Mouse (Mus musculus): ENCODE measurements around the gene 3110082I17Rik. TPM values are rescaled to one million over a fixed set of nuclear protein-coding genes. Genes with fewer than 3 reads are reported as not detected.

Gene 3110082I17Rik
- polyA plus RNA-seq, 1 experiment from 2014 or later: 34.1 TPM

GRCm38 (mm10) chr5:139490131-139490530 is 29.8 kb upstream of the 3110082I17Rik start:
- H3K36me3 ChIP-seq (ENCODE audit: control insufficient read depth, insufficient read depth, low read length): no peaks in the 10 kb centered on the region
- no peak overlapping the region for H3K4me3 ChIP-seq (ENCODE audit: low read depth, low read length)
- ATAC-seq (ENCODE audit: low FRiP score): no peak
- H3K9ac ChIP-seq (ENCODE audit: low read length): no peak overlapping the region
- H3K4me2 ChIP-seq: no peak overlapping the region
- H3K27ac ChIP-seq (ENCODE audit: low read depth, low read length): no peak overlapping the region
- peaks cover 2% of the 10 kb centered on the region; the same call in 1 of the 2 replicates for H3K9me3 ChIP-seq (ENCODE audit: control insufficient read depth, low read length)
- no peak for DNase-seq (ENCODE audit: low spot score, missing footprints)
- no peaks in the 10 kb centered on the region for H3K4me1 ChIP-seq (ENCODE audit: control insufficient read depth, insufficient read depth, low read length)
- 80% methylated on average over 11 of the region's 11 CpGs for WGBS
- no peaks in the 10 kb centered on the region for H3K27me3 ChIP-seq (ENCODE audit: control insufficient read depth, insufficient read depth, low read length)

GRCm38 (mm10) chr5:139484185-139484814 is 24.0 kb upstream of the 3110082I17Rik start, which contains the start of gene Zfand2a:
Gene Zfand2a, minus strand, starts transcription at chr5:139484549.
- Histone ChIP-seq H3K36me3 (ENCODE audit: control insufficient read depth, insufficient read depth, low read length) (peaks cover 3% of the 10 kb centered on the region; the same call in 1 of the 2 replicates), H3K4me1 (ENCODE audit: control insufficient read depth, insufficient read depth, low read length) (peaks cover 8% of the 10 kb centered on the region), H3K4me2 (peak within 1 kb of the TSS; percentile 94), H3K9ac (ENCODE audit: low read length) (peak within 1 kb of the TSS; percentile 76), H3K27me3 (ENCODE audit: control insufficient read depth, insufficient read depth, low read length) (no peaks in the 10 kb centered on the region), H3K9me3 (ENCODE audit: control insufficient read depth, low read length) (peaks cover 2% of the 10 kb centered on the region; the same call in 1 of the 2 replicates), H3K27ac (ENCODE audit: low read depth, low read length) (peak within 1 kb of the TSS; percentile 63; the same call in 1 of the 2 replicates), H3K4me3 (ENCODE audit: low read depth, low read length) (peak within 1 kb of the TSS; percentile 92)
- DNase-seq (ENCODE audit: low spot score, missing footprints): peak; percentile 100
- WGBS: under 1% methylated on average over 42 of the region's 42 CpGs
- ATAC-seq (ENCODE audit: low FRiP score): peak; percentile 98

- no peaks in the 10 kb centered on the region for H3K27me3 ChIP-seq (ENCODE audit: control insufficient read depth, insufficient read depth, low read length)
- H3K36me3 ChIP-seq (ENCODE audit: control insufficient read depth, insufficient read depth, low read length): peaks cover 7% of the 10 kb centered on the region
- H3K27ac ChIP-seq (ENCODE audit: low read depth, low read length): no peak overlapping the region
- peaks cover 2% of the 10 kb centered on the region; the same call in 1 of the 2 replicates for H3K9me3 ChIP-seq (ENCODE audit: control insufficient read depth, low read length)
- H3K4me1 ChIP-seq (ENCODE audit: control insufficient read depth, insufficient read depth, low read length): peaks cover 8% of the 10 kb centered on the region
- DNase-seq (ENCODE audit: low spot score, missing footprints): no peak
- 66% methylated on average over 14 of the region's 14 CpGs for WGBS
- H3K4me3 ChIP-seq (ENCODE audit: low read depth, low read length): peak overlapping the region; percentile 92
- no peak for ATAC-seq (ENCODE audit: low FRiP score)
- H3K9ac ChIP-seq (ENCODE audit: low read length): peak overlapping the region; percentile 76; the same call in 1 of the 2 replicates
- H3K4me2 ChIP-seq: peak overlapping the region; percentile 94
These were observed 23.0 kb upstream of the 3110082I17Rik start for GRCm38 (mm10) chr5:139483171-139483848.

GRCm38 (mm10) chr5:139480406-139480805 is 20.1 kb upstream of the 3110082I17Rik start:
- no peaks in the 10 kb centered on the region for H3K27me3 ChIP-seq (ENCODE audit: control insufficient read depth, insufficient read depth, low read length)
- H3K4me1 ChIP-seq (ENCODE audit: control insufficient read depth, insufficient read depth, low read length): peaks cover 8% of the 10 kb centered on the region
- DNase-seq (ENCODE audit: low spot score, missing footprints) (no peak), ATAC-seq (ENCODE audit: low FRiP score) (no peak)
- H3K9ac ChIP-seq (ENCODE audit: low read length): no peak overlapping the region
- H3K27ac ChIP-seq (ENCODE audit: low read depth, low read length): no peak overlapping the region
- H3K4me2 ChIP-seq: no peak overlapping the region
- peaks cover 14% of the 10 kb centered on the region for H3K36me3 ChIP-seq (ENCODE audit: control insufficient read depth, insufficient read depth, low read length)
- 90% methylated on average over 10 of the region's 10 CpGs for WGBS
- H3K4me3 ChIP-seq (ENCODE audit: low read depth, low read length): no peak overlapping the region
- H3K9me3 ChIP-seq (ENCODE audit: control insufficient read depth, low read length): no peaks in the 10 kb centered on the region

- 91% methylated on average over 8 of the region's 8 CpGs for WGBS
- Histone ChIP-seq H3K4me3 (ENCODE audit: low read depth, low read length) (no peak overlapping the region), H3K36me3 (ENCODE audit: control insufficient read depth, insufficient read depth, low read length) (peaks cover 16% of the 10 kb centered on the region), H3K4me1 (ENCODE audit: control insufficient read depth, insufficient read depth, low read length) (peaks cover 8% of the 10 kb centered on the region), H3K4me2 (no peak overlapping the region), H3K27ac (ENCODE audit: low read depth, low read length) (no peak overlapping the region), H3K27me3 (ENCODE audit: control insufficient read depth, insufficient read depth, low read length) (no peaks in the 10 kb centered on the region), H3K9ac (ENCODE audit: low read length) (no peak overlapping the region), H3K9me3 (ENCODE audit: control insufficient read depth, low read length) (no peaks in the 10 kb centered on the region)
- ATAC-seq (ENCODE audit: low FRiP score): no peak
- no peak for DNase-seq (ENCODE audit: low spot score, missing footprints)
These were observed 18.8 kb upstream of the 3110082I17Rik start for GRCm38 (mm10) chr5:139479088-139479487.

- no peak overlapping the region for H3K9ac ChIP-seq (ENCODE audit: low read length)
- DNase-seq (ENCODE audit: low spot score, missing footprints) (no peak), ATAC-seq (ENCODE audit: low FRiP score) (no peak)
- no peaks in the 10 kb centered on the region for H3K4me1 ChIP-seq (ENCODE audit: control insufficient read depth, insufficient read depth, low read length)
- no peak overlapping the region for H3K27ac ChIP-seq (ENCODE audit: low read depth, low read length)
- no peaks in the 10 kb centered on the region for H3K9me3 ChIP-seq (ENCODE audit: control insufficient read depth, low read length)
- H3K27me3 ChIP-seq (ENCODE audit: control insufficient read depth, insufficient read depth, low read length): no peaks in the 10 kb centered on the region
- H3K4me2 ChIP-seq: no peak overlapping the region
- 63% methylated on average over 9 of the region's 9 CpGs for WGBS
- no peak overlapping the region for H3K4me3 ChIP-seq (ENCODE audit: low read depth, low read length)
- H3K36me3 ChIP-seq (ENCODE audit: control insufficient read depth, insufficient read depth, low read length): peaks cover 29% of the 10 kb centered on the region
These were observed 14.4 kb upstream of the 3110082I17Rik start for GRCm38 (mm10) chr5:139474741-139475140.

- ATAC-seq (ENCODE audit: low FRiP score) (no peak), DNase-seq (ENCODE audit: low spot score, missing footprints) (no peak)
- H3K4me3 ChIP-seq (ENCODE audit: low read depth, low read length): no peak overlapping the region
- H3K4me2 ChIP-seq: no peak overlapping the region
- WGBS: 53% methylated on average over 5 of the region's 5 CpGs
- H3K27me3 ChIP-seq (ENCODE audit: control insufficient read depth, insufficient read depth, low read length): no peaks in the 10 kb centered on the region
- no peaks in the 10 kb centered on the region for H3K4me1 ChIP-seq (ENCODE audit: control insufficient read depth, insufficient read depth, low read length)
- no peak overlapping the region for H3K9ac ChIP-seq (ENCODE audit: low read length)
- no peaks in the 10 kb centered on the region for H3K9me3 ChIP-seq (ENCODE audit: control insufficient read depth, low read length)
- H3K36me3 ChIP-seq (ENCODE audit: control insufficient read depth, insufficient read depth, low read length): peaks cover 8% of the 10 kb centered on the region; the same call in 1 of the 2 replicates
- no peak overlapping the region for H3K27ac ChIP-seq (ENCODE audit: low read depth, low read length)
These were observed 7.7 kb upstream of the 3110082I17Rik start for GRCm38 (mm10) chr5:139467998-139468397.

GRCm38 (mm10) chr5:139466801-139467200 is 6.5 kb upstream of the 3110082I17Rik start:
- H3K36me3 ChIP-seq (ENCODE audit: control insufficient read depth, insufficient read depth, low read length): peaks cover 2% of the 10 kb centered on the region; the same call in 1 of the 2 replicates
- no peaks in the 10 kb centered on the region for H3K9me3 ChIP-seq (ENCODE audit: control insufficient read depth, low read length)
- H3K4me3 ChIP-seq (ENCODE audit: low read depth, low read length): no peak overlapping the region
- 73% methylated on average over 4 of the region's 4 CpGs for WGBS
- ATAC-seq (ENCODE audit: low FRiP score): no peak
- H3K27ac ChIP-seq (ENCODE audit: low read depth, low read length): no peak overlapping the region
- H3K27me3 ChIP-seq (ENCODE audit: control insufficient read depth, insufficient read depth, low read length): no peaks in the 10 kb centered on the region
- H3K4me2 ChIP-seq: no peak overlapping the region
- H3K4me1 ChIP-seq (ENCODE audit: control insufficient read depth, insufficient read depth, low read length): no peaks in the 10 kb centered on the region
- H3K9ac ChIP-seq (ENCODE audit: low read length): no peak overlapping the region
- DNase-seq (ENCODE audit: low spot score, missing footprints): no peak

- Histone ChIP-seq H3K9me3 (ENCODE audit: control insufficient read depth, low read length) (no peaks in the 10 kb centered on the region), H3K27ac (ENCODE audit: low read depth, low read length) (no peak overlapping the region), H3K9ac (ENCODE audit: low read length) (no peak overlapping the region), H3K4me1 (ENCODE audit: control insufficient read depth, insufficient read depth, low read length) (no peaks in the 10 kb centered on the region), H3K27me3 (ENCODE audit: control insufficient read depth, insufficient read depth, low read length) (no peaks in the 10 kb centered on the region), H3K4me3 (ENCODE audit: low read depth, low read length) (no peak overlapping the region), H3K4me2 (no peak overlapping the region), H3K36me3 (ENCODE audit: control insufficient read depth, insufficient read depth, low read length) (no peaks in the 10 kb centered on the region; the same call in 1 of the 2 replicates)
- whole genome bisulfite sequencing: 72% methylated on average over 2 of the region's 2 CpGs
- ATAC-seq (ENCODE audit: low FRiP score): no peak
- DNase-seq (ENCODE audit: low spot score, missing footprints): no peak
These were observed 6.0 kb upstream of the 3110082I17Rik start for GRCm38 (mm10) chr5:139466373-139466772.

Data from midbrain, embryonic 11.5 days (tissue).